ENCODE assay signal across 10 mouse cellular contexts in genomic region chr1:54555364-54556140, GRCm38 (mm10). TPM values are rescaled to one million over a fixed set of nuclear protein-coding genes. Genes with fewer than 3 reads are reported as not detected.
DNase-seq lines count a peak whose midpoint lies in the region; ATAC-seq and TF ChIP-seq lines count a peak whose summit lies in the region.
"Had no signal": no experiment of that assay in that cellular context is flagged by ENCODE, and none has a peak within 500 bp of the region (broad histone marks: within the 10 kb centered on the region; RNA-seq: fewer than 3 reads in every experiment).

No protein-coding gene starts in this region.

- H3K9ac ChIP-seq in liver, adult 2 months (ENCODE audit: low read depth, low read length), result no peak overlapping the region
- H3K9ac ChIP-seq in liver, embryonic 12.5 days, result no peak overlapping the region
- no peak overlapping the region for H3K9ac ChIP-seq in hindbrain, embryonic 12.5 days
- no peak overlapping the region for H3K9ac ChIP-seq in neural tube, embryonic 15.5 days (replicated peaks)
- H3K9ac ChIP-seq: limb, embryonic 13.5 days had no signal

- H3K27ac ChIP-seq in liver, adult 2 months (replicated peaks; ENCODE audit: insufficient read depth, low read depth, low read length), result no peak overlapping the region
- H3K27ac ChIP-seq in liver, embryonic 12.5 days, result no peak overlapping the region
- no peak overlapping the region for H3K27ac ChIP-seq in hindbrain, embryonic 12.5 days
- H3K27ac ChIP-seq in neural tube, embryonic 15.5 days (replicated peaks), result no peak overlapping the region
- H3K27ac ChIP-seq: heart, embryonic 10.5 days; limb, embryonic 13.5 days had no signal

- WGBS in liver, adult 2 months, result 77% methylated on average over 4 of the region's 4 CpGs
- WGBS in liver, embryonic 12.5 days (ENCODE audit: insufficient replicate concordance), result 48% methylated on average over 4 of the region's 4 CpGs
- WGBS in hindbrain, embryonic 12.5 days, result 31% methylated on average over 4 of the region's 4 CpGs
- 43% methylated on average over 4 of the region's 4 CpGs for WGBS in neural tube, embryonic 15.5 days

- TF ChIP-seq POLR2A in liver, adult 2 months (IDR thresholded peaks at IDR 0.05; ENCODE audit: extremely low read depth, insufficient read depth, low read length), result no peak

- no peak overlapping the region for H3K4me2 ChIP-seq in liver, embryonic 12.5 days
- H3K4me2 ChIP-seq in hindbrain, embryonic 12.5 days (replicated peaks), result peak overlapping the region; percentile 81
- peak overlapping the region; percentile 74 for H3K4me2 ChIP-seq in neural tube, embryonic 15.5 days

- no peaks in the 10 kb centered on the region for H3K9me3 ChIP-seq in liver, embryonic 12.5 days (replicated peaks)
- H3K9me3 ChIP-seq in hindbrain, embryonic 12.5 days (replicated peaks), result no peaks in the 10 kb centered on the region
- no peaks in the 10 kb centered on the region for H3K9me3 ChIP-seq in neural tube, embryonic 15.5 days (replicated peaks)
- H3K9me3 ChIP-seq: heart, embryonic 10.5 days; limb, embryonic 13.5 days had no signal

- H3K27me3 ChIP-seq in liver, adult 2 months (ENCODE audit: control insufficient read depth, insufficient read depth, low read length), result no peaks in the 10 kb centered on the region
- peaks cover 22% of the 10 kb centered on the region for H3K27me3 ChIP-seq in liver, embryonic 12.5 days (replicated peaks)
- H3K27me3 ChIP-seq in hindbrain, embryonic 12.5 days, result no peaks in the 10 kb centered on the region
- no peaks in the 10 kb centered on the region for H3K27me3 ChIP-seq in neural tube, embryonic 15.5 days (replicated peaks)
- H3K27me3 ChIP-seq: limb, embryonic 13.5 days had no signal

- no peak for ATAC-seq in liver, embryonic 12.5 days
- no peak for ATAC-seq in hindbrain, embryonic 12.5 days (ENCODE audit: low FRiP score)
- no peak for ATAC-seq in neural tube, embryonic 15.5 days (ENCODE audit: low FRiP score)

- peaks cover 3% of the 10 kb centered on the region; the same call in 1 of the 2 replicates for H3K36me3 ChIP-seq in liver, adult 2 months (ENCODE audit: control insufficient read depth, insufficient read depth, low read length)
- H3K36me3 ChIP-seq in liver, embryonic 12.5 days, result no peaks in the 10 kb centered on the region
- H3K36me3 ChIP-seq in hindbrain, embryonic 12.5 days, result no peaks in the 10 kb centered on the region
- peaks cover 3% of the 10 kb centered on the region for H3K36me3 ChIP-seq in neural tube, embryonic 15.5 days
- H3K36me3 ChIP-seq: heart, embryonic 10.5 days; limb, embryonic 13.5 days had no signal

- no peak for TF ChIP-seq CTCF in liver, adult 2 months (IDR thresholded peaks at IDR 0.05; ENCODE audit: low read depth, low read length)

- DNase-seq in liver, adult 2 months (ENCODE audit: extremely low read depth, low read depth, low spot score), result peak; percentile 47
- peak; percentile 41 for DNase-seq in brain, adult 2 months (ENCODE audit: low read depth, low spot score)
- no peak for DNase-seq in frontal cortex, postnatal 14 days (ENCODE audit: low spot score in 2 of 2)
- no peak for DNase-seq in thymus, postnatal 14 days
- DNase-seq: right cerebral cortex, postnatal 25 days had no signal

- no peak overlapping the region for H3K4me3 ChIP-seq in liver, adult 2 months (ENCODE audit: insufficient read depth, low read depth, low read length)
- H3K4me3 ChIP-seq in liver, embryonic 12.5 days, result no peak overlapping the region
- H3K4me3 ChIP-seq in hindbrain, embryonic 12.5 days, result no peak overlapping the region
- H3K4me3 ChIP-seq in neural tube, embryonic 15.5 days (replicated peaks), result peak overlapping the region; percentile 29
- H3K4me3 ChIP-seq: limb, embryonic 13.5 days had no signal

- H3K4me1 ChIP-seq in liver, adult 2 months (ENCODE audit: control insufficient read depth, insufficient read depth, low read length), result no peaks in the 10 kb centered on the region
- H3K4me1 ChIP-seq in liver, embryonic 12.5 days, result 0 out of 2 replicates have a peak, but pooled peaks cover 3% of the 10 kb centered on the region
- 0 out of 2 replicates have a peak, but pooled peaks cover 2% of the 10 kb centered on the region for H3K4me1 ChIP-seq in hindbrain, embryonic 12.5 days
- peaks cover 14% of the 10 kb centered on the region for H3K4me1 ChIP-seq in neural tube, embryonic 15.5 days

- peaks cover 3% of the 10 kb centered on the region; the same call in 1 of the 2 replicates for H3K79me2 ChIP-seq in liver, adult 2 months (ENCODE audit: control insufficient read depth, insufficient read depth, low read length)

RNA-seq across cellular contexts. Expression of gene Pgap1, which starts 1.9 kb away (rescaled TPM):
- total RNA-seq in liver, adult 2 months (2014; rRNA removed), result 11.7 and 15.0 TPM in 2 replicates
- 1.5 and 1.6 TPM in 2 replicates for polyA plus RNA-seq in liver, adult 2 months (2012; rRNA removed)
- polyA plus RNA-seq in liver, embryonic 12.5 days (2016; fragmentation: Nextera tagmentation; extraction: Ambion mirVana), result 1.3 and 1.7 TPM in 2 replicates
- polyA plus RNA-seq in hindbrain, embryonic 12.5 days (2016; fragmentation: Nextera tagmentation; extraction: Ambion mirVana), result 17.9 and 18.3 TPM in 2 replicates
- polyA plus RNA-seq in neural tube, embryonic 15.5 days (2015; fragmentation: Nextera tagmentation; extraction: Ambion mirVana), result 19.4 and 19.5 TPM in 2 replicates

Comparison
In these comparisons a context has a peak if more than half of its experiments do, and no peak if none do; other contexts are left out.
1. DNase-seq: peak in liver, adult 2 months (single experiment) and brain, adult 2 months (single experiment); none in frontal cortex, postnatal 14 days (0 of 2) and thymus, postnatal 14 days (single experiment).